Mouse (Mus musculus): ENCODE results near the gene Denr. TPM values are rescaled to one million over a fixed set of nuclear protein-coding genes. Genes with fewer than 3 reads are reported as not detected.

Gene Denr
- total RNA-seq (2014; fragmentation: Nextera tagmentation): 54.0 and 97.5 TPM in 2 replicates
- 39.7 and 51.7 TPM in 2 replicates for total RNA-seq (2017)
- polyA plus RNA-seq (2012): 150 and 207 TPM in 2 replicates

DNA sequence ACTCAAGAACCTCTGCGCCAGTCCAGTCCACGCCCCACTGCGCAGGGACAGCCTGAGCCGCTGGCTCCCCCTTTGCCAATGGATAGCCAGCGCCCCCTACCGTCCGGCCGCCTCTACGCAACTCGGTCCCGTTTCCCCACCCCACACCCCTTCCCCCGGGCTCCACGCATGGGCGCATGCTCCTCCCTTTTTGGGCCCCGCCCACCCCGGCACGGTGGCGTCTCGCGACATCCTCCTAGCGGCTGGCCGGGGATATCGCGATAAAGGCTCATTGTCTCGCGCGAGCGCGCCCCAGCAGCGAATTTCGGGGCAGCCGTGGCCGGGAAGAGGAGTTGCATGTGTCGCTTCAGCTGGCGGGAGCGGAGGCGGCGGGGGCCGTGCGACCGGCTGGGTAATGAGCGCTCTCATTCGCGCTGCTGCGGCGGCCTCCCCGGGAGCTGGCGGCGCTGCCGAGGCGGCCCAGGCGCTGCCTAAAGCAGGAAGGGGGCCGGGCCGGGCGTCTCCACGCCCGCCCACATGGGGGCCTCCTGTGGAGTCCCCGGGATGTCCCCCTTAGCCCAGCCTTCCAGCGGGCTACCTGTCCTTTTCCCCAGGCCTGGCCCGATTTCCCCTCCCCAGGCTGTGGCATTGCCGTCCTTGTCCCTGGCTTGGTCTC is at the start of gene Denr:
Denr (plus strand) TSS at position 200 of the 655 bp plus-strand sequence.
- Histone ChIP-seq H3K4me1 (ENCODE audit: insufficient read depth, low read depth, low read length) (peaks cover 41% of the 10 kb centered on the region), H3K4me3 (ENCODE audit: low read depth, low read length) (peak within 1 kb of the TSS; percentile 95), H3K27me3 (ENCODE audit: insufficient read depth, low read length) (no peaks in the 10 kb centered on the region), H3K36me3 (replicated peaks) (peaks cover 41% of the 10 kb centered on the region), H3K9me3 (replicated peaks) (no peaks in the 10 kb centered on the region)
- DNase-seq (ENCODE audit: low spot score) (peak; percentile 92), ATAC-seq (ENCODE audit: extremely low read depth, insufficient number of reproducible peaks, low FRiP score, poor library complexity, severe bottlenecking) (peak; percentile 92)
- TF ChIP-seq TAL1 (conservative IDR thresholded peaks at IDR 0.05; ENCODE audit: low read depth, low read length) (no peak), CTCF (IDR thresholded peaks at IDR 0.05; ENCODE audit: low read depth, low read length) (peak; percentile 81)

DNA sequence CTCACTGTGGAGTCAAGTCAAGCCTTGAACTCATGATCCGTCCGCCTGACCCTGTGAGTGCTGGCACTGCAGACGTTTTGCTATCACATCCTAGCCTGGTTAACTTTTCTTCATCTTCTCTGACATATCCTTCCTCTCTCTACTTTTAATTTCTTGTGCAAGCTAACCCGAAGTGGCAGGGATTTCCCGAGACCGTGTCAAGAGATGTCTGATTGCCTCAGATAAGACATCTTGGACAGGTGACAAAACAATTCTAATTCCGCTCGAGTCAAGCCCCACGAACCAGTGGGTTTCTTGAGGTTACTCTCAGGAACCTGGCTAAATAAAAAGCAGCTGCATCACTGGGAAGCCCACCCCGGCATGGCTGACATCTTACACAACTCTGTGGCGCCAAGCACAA is 48.2 kb upstream of the Denr start:
- TF ChIP-seq GATA1 (IDR thresholded peaks at IDR 0.05; ENCODE audit: borderline replicate concordance, low read length): no peak
- TF ChIP-seq TAL1 (conservative IDR thresholded peaks at IDR 0.05; ENCODE audit: low read depth, low read length): no peak
- TF ChIP-seq CTCF (IDR thresholded peaks at IDR 0.05; ENCODE audit: low read depth, low read length): no peak
- no peak for TF ChIP-seq POLR2AphosphoS5 (IDR thresholded peaks at IDR 0.05; ENCODE audit: insufficient replicate concordance, low read depth, low read length)
- no peak for TF ChIP-seq GATA2 (IDR thresholded peaks at IDR 0.05; ENCODE audit: borderline replicate concordance, low read depth, low read length)
- DNase-seq (ENCODE audit: low spot score) (no peak), ATAC-seq (ENCODE audit: extremely low read depth, insufficient number of reproducible peaks, low FRiP score, poor library complexity, severe bottlenecking) (no peak)
- no peaks in the 10 kb centered on the region for H3K9me3 ChIP-seq (replicated peaks)
- no peaks in the 10 kb centered on the region for H3K36me3 ChIP-seq (replicated peaks)
- no peak overlapping the region for H3K4me3 ChIP-seq (ENCODE audit: low read depth, low read length)
- peaks cover 12% of the 10 kb centered on the region for H3K27me3 ChIP-seq (ENCODE audit: insufficient read depth, low read length)
- no peaks in the 10 kb centered on the region for H3K4me1 ChIP-seq (ENCODE audit: insufficient read depth, low read depth, low read length)

DNA sequence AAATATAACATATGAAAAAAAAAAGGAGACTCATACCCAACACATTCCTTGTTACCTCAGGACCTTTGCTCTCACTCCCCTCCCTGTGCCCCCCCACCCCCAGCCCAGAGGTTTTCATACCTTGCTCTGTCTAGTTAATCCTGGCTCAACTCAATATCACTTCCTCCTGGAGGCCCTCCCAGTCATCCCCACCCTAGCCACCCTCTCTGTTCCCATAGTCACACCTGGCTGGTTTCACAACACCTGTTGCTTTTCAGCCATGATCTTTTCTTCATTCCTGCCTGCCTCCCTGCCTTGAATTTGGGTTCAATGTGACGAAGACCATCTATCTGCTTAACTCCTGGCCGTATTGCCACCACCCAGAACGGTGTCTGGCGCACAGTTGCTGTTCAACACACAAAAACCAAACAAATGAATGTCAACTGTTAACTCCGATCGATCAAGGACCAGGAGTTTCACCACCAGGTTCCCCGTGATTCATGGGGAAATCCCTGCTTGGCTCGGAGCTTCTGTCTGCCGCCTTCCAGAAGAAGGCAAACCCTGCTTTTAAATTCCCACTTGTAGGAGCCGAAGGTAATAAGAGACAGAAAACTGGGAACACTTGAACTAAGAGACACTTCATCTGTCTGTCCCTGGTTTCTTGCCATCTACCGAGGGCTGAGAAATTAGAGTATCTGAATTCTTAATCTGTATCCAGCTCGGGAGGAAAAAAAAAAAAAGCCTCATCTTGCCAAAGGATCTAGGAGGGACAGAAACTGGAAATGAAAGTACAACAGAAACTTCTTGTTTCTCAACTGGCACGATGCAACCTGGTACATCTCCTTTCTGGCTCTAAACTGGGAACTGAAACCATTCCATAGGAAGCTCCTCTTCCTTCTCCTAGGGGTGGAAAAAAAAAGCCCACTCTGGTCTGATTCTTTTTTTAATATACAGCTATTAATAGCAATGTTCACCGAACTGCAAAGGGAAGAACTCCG is 44.3 kb upstream of the Denr start:
- ATAC-seq (ENCODE audit: extremely low read depth, insufficient number of reproducible peaks, low FRiP score, poor library complexity, severe bottlenecking): no peak
- TF ChIP-seq GATA1 (IDR thresholded peaks at IDR 0.05; ENCODE audit: borderline replicate concordance, low read length) (no peak), CTCF (IDR thresholded peaks at IDR 0.05; ENCODE audit: low read depth, low read length) (no peak), TAL1 (conservative IDR thresholded peaks at IDR 0.05; ENCODE audit: low read depth, low read length) (no peak), POLR2AphosphoS5 (IDR thresholded peaks at IDR 0.05; ENCODE audit: insufficient replicate concordance, low read depth, low read length) (no peak), GATA2 (IDR thresholded peaks at IDR 0.05; ENCODE audit: borderline replicate concordance, low read depth, low read length) (no peak)
- no peaks in the 10 kb centered on the region for H3K36me3 ChIP-seq (replicated peaks)
- H3K27me3 ChIP-seq (ENCODE audit: insufficient read depth, low read length): peaks cover 4% of the 10 kb centered on the region; the same call in 1 of the 2 replicates
- no peak overlapping the region for H3K4me3 ChIP-seq (ENCODE audit: low read depth, low read length)
- H3K9me3 ChIP-seq (replicated peaks): no peaks in the 10 kb centered on the region
- DNase-seq (ENCODE audit: low spot score): no peak
- H3K4me1 ChIP-seq (ENCODE audit: insufficient read depth, low read depth, low read length): no peaks in the 10 kb centered on the region

DNA sequence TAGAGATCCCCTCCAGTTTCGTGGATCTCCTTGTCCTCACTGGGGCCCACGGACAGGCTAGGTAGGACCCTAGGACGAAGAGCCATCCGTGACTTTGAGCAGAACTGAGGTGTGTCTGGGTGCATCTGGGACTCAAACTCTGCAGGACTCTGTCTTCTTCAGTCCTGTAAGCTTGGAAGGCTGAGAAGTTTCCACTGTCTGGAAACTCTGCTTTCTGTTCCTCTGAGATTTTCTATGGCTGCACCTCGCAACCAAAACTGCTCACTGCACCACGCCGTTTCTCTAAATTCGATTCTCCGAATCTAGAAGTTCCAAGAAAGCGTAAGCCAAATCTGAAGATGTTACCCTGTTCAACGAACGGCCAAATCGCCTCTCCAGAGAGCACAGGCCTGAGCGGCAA is 43.0 kb upstream of the Denr start:
- H3K9me3 ChIP-seq (replicated peaks): no peaks in the 10 kb centered on the region
- H3K4me3 ChIP-seq (ENCODE audit: low read depth, low read length): no peak overlapping the region
- TF ChIP-seq CTCF (IDR thresholded peaks at IDR 0.05; ENCODE audit: low read depth, low read length): no peak
- TF ChIP-seq GATA2 (IDR thresholded peaks at IDR 0.05; ENCODE audit: borderline replicate concordance, low read depth, low read length): no peak
- no peak for TF ChIP-seq POLR2AphosphoS5 (IDR thresholded peaks at IDR 0.05; ENCODE audit: insufficient replicate concordance, low read depth, low read length)
- no peak for TF ChIP-seq TAL1 (conservative IDR thresholded peaks at IDR 0.05; ENCODE audit: low read depth, low read length)
- no peak for TF ChIP-seq GATA1 (IDR thresholded peaks at IDR 0.05; ENCODE audit: borderline replicate concordance, low read length)
- DNase-seq (ENCODE audit: low spot score) (no peak), ATAC-seq (ENCODE audit: extremely low read depth, insufficient number of reproducible peaks, low FRiP score, poor library complexity, severe bottlenecking) (no peak)
- no peaks in the 10 kb centered on the region for H3K4me1 ChIP-seq (ENCODE audit: insufficient read depth, low read depth, low read length)
- no peaks in the 10 kb centered on the region for H3K36me3 ChIP-seq (replicated peaks)
- peaks cover 5% of the 10 kb centered on the region; the same call in 1 of the 2 replicates for H3K27me3 ChIP-seq (ENCODE audit: insufficient read depth, low read length)

DNA sequence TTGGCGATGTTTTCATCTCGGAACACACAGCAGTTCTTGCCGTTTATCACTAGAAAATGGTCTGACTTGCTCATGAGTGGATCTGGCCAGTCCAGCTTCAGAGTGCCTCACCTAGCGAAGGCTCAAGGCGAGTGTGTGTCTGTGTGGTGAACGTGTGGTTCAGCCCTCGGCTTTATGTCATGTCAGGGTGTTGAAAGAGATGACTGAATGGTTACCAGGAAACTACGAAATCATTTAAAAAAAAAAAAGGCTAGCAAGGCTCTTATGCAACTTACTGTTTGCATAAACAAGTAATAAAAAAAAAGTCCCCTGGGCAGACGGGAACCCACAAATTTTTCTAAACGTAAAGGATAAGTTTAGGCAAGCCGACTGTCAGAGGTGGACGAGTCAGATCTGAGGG is 41.6 kb upstream of the Denr start, which contains the start of gene Hcar2:
Hcar2 (minus strand) TSS at position 135 of the 400 bp plus-strand sequence.
- H3K4me3 ChIP-seq (ENCODE audit: low read depth, low read length): no peak within 1 kb of the TSS
- no peaks in the 10 kb centered on the region for H3K36me3 ChIP-seq (replicated peaks)
- no peak for TF ChIP-seq CTCF (IDR thresholded peaks at IDR 0.05; ENCODE audit: low read depth, low read length)
- no peak for TF ChIP-seq TAL1 (conservative IDR thresholded peaks at IDR 0.05; ENCODE audit: low read depth, low read length)
- TF ChIP-seq GATA1 (IDR thresholded peaks at IDR 0.05; ENCODE audit: borderline replicate concordance, low read length): no peak
- no peak for TF ChIP-seq GATA2 (IDR thresholded peaks at IDR 0.05; ENCODE audit: borderline replicate concordance, low read depth, low read length)
- no peak for TF ChIP-seq POLR2AphosphoS5 (IDR thresholded peaks at IDR 0.05; ENCODE audit: insufficient replicate concordance, low read depth, low read length)
- H3K4me1 ChIP-seq (ENCODE audit: insufficient read depth, low read depth, low read length): no peaks in the 10 kb centered on the region
- no peak for ATAC-seq (ENCODE audit: extremely low read depth, insufficient number of reproducible peaks, low FRiP score, poor library complexity, severe bottlenecking)
- no peak for DNase-seq (ENCODE audit: low spot score)
- peaks cover 5% of the 10 kb centered on the region; the same call in 1 of the 2 replicates for H3K27me3 ChIP-seq (ENCODE audit: insufficient read depth, low read length)
- H3K9me3 ChIP-seq (replicated peaks): no peaks in the 10 kb centered on the region

DNA sequence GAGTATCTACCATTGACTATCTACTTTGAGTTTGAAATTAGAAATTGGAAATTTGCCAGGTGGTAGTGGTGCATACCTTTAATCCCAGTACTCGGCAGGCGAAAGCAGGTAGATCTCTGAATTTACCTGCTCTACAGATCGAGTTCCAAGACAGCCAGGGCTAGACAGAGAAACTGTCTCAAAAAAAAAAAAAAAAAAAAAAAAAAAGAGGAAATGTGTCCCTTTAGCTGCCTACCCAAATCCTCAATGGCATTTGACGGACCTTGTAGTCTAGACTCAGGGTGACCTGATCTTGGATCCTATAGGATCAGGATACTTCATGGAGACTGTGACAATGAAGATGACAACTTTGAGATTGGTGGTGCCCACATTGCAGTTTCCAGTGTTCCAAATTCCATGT is 40.5 kb upstream of the Denr start:
- Histone ChIP-seq H3K36me3 (replicated peaks) (no peaks in the 10 kb centered on the region), H3K27me3 (ENCODE audit: insufficient read depth, low read length) (peaks cover 5% of the 10 kb centered on the region; the same call in 1 of the 2 replicates), H3K4me3 (ENCODE audit: low read depth, low read length) (no peak overlapping the region), H3K9me3 (replicated peaks) (no peaks in the 10 kb centered on the region), H3K4me1 (ENCODE audit: insufficient read depth, low read depth, low read length) (no peaks in the 10 kb centered on the region)
- TF ChIP-seq GATA2 (IDR thresholded peaks at IDR 0.05; ENCODE audit: borderline replicate concordance, low read depth, low read length): no peak
- no peak for ATAC-seq (ENCODE audit: extremely low read depth, insufficient number of reproducible peaks, low FRiP score, poor library complexity, severe bottlenecking)
- DNase-seq (ENCODE audit: low spot score): no peak
